Mouse (Mus musculus): ENCODE data around the gene Zfp341.

DNA sequence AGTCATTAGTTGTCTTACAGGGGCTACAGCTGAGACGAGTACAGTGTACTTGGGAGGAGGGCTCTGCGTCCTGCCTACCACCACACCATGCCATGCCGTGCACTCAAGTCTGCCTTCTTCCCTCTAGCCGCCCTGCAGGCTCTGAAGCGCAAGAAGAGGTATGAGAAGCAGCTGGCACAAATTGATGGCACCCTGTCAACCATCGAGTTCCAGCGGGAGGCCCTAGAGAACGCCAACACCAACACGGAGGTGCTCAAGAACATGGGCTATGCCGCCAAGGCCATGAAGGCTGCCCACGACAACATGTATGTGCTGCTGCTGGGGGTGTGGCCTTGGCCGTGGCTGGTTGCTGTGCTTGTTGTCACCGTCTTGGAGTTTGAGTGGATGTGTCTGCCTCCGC lies 76.3 kb downstream of the Zfp341 start:
- no peak for TF ChIP-seq CTCF (IDR thresholded peaks at IDR 0.05; ENCODE audit: low read depth)
- TF ChIP-seq EP300 (IDR thresholded peaks at IDR 0.05; ENCODE audit: low read depth) = no peak

All from liver, postnatal 0 days (tissue).